In genomic region chr10:59603843-59604242, GRCm38 (mm10) we compare ENCODE assay signal across 14 mouse cellular contexts. TPM values are rescaled to one million over a fixed set of nuclear protein-coding genes. Genes with fewer than 3 reads are reported as not detected.
DNase-seq lines count a peak whose midpoint lies in the region; ATAC-seq lines count a peak whose summit lies in the region.
"Had no signal": no experiment of that assay in that cellular context is flagged by ENCODE, and none has a peak within 500 bp of the region (broad histone marks: within the 10 kb centered on the region; RNA-seq: fewer than 3 reads in every experiment).

No protein-coding gene starts in this region.

- ATAC-seq in cerebellum, adult (ENCODE audit: insufficient number of reproducible peaks, low FRiP score, low TSS enrichment), result no peak
- ATAC-seq: forebrain, embryonic 16.5 days; Patski had no signal

- peak; percentile 39 to 43 for DNase-seq in cerebellum, postnatal 10 days
- DNase-seq in urinary bladder, postnatal 14 days (ENCODE audit: low spot score), result peak; percentile 26
- no peak for DNase-seq in urinary bladder, postnatal 25 days (ENCODE audit: low spot score)
- DNase-seq in kidney, postnatal 14 days, result peak; percentile 36
- DNase-seq in embryo, embryonic 10.5 days (ENCODE audit: low spot score), result no peak
- DNase-seq in left cerebral cortex, postnatal 10 days (ENCODE audit: extremely low spot score in 1 of 2, low spot score in 2 of 2), result no peak
- DNase-seq: cerebellum, postnatal 25 days; gastrocnemius, postnatal 14 days had no signal

- intact Hi-C loops in left cerebral cortex, postnatal 10 days (cut with DNase I), result no loop called here

RNA-seq across cellular contexts. Expression of gene Gm10322, which starts 12.0 kb away (rescaled TPM):
- total RNA-seq in left cerebral cortex, postnatal 10 days (2021), result not detected
- total RNA-seq: gastrocnemius, postnatal 14 days; hematopoietic stem cell, adult 5-6 weeks; left cerebral cortex, adult 8-10 months; megakaryocyte, adult 5-6 weeks had no signal

RNA-seq across cellular contexts. Expression of gene Mcu, which starts 12.6 kb away (rescaled TPM):
- 10 to 100 TPM; 65.9 to 67.9 TPM for total RNA-seq in left cerebral cortex, postnatal 10 days (2021)

Comparison
In these comparisons a context has a peak if more than half of its experiments do, and no peak if none do; other contexts are left out.
1. DNase-seq: peak in cerebellum, postnatal 10 days (2 of 2), urinary bladder, postnatal 14 days (single experiment) and kidney, postnatal 14 days (single experiment); none in urinary bladder, postnatal 25 days (single experiment), embryo, embryonic 10.5 days (single experiment) and left cerebral cortex, postnatal 10 days (0 of 2).